Mouse (Mus musculus): ENCODE measurements around the gene Umodl1.

- TF ChIP-seq CTCF (IDR thresholded peaks at IDR 0.05; ENCODE audit: control insufficient read depth, insufficient read depth, insufficient read length) (no peak), MAX (IDR thresholded peaks at IDR 0.05) (no peak), USF1 (IDR thresholded peaks at IDR 0.05; ENCODE audit: low read depth) (no peak)
Observed at GRCm38 (mm10) chr17:31040421-31040820, 86.0 kb downstream of the Umodl1 start.

All from C2C12 (cell line).